Mouse (Mus musculus) megakaryocyte, embryonic 14.5 days (primary cell): Measurements from ENCODE around the gene Omt2a. TPM values are rescaled to one million over a fixed set of nuclear protein-coding genes. Genes with fewer than 3 reads are reported as not detected.
"Not testable (repeated sequence)": the region's sequence is repeated elsewhere in the genome, so short reads cannot be mapped to it uniquely, and the experiment has no call there.

Experiments
- H3K27me3 ChIP-seq: replicated peaks from 2 replicates; pipeline ENCODE3; 2012; ENCODE audit warnings: inconsistent platforms
- H3K36me3 ChIP-seq: replicated peaks from 2 replicates; pipeline ENCODE3; 2012; ENCODE audit warnings: low read length, inconsistent platforms, mixed read lengths
- H3K4me1 ChIP-seq: 2 replicates; pipeline ENCODE4 v1.6.1; 2012; ENCODE audit warnings: inconsistent platforms
- H3K4me3 ChIP-seq: replicated peaks from 2 replicates; pipeline ENCODE3; 2012; ENCODE audit warnings: moderate library complexity, mild to moderate bottlenecking, inconsistent platforms
- H3K9me3 ChIP-seq: 2 replicates; pipeline ENCODE4 v1.6.1; 2012; ENCODE audit warnings: inconsistent platforms
- FLI1 ChIP-seq: IDR thresholded peaks from 2 replicates; pipeline ENCODE4 v1.6.1; 2012; ENCODE audit warnings: low read length, inconsistent platforms, mixed read lengths
- GATA1 ChIP-seq: IDR thresholded peaks from 3 replicates; pipeline ENCODE4 v1.6.1; 2012; ENCODE audit warnings: mixed read lengths, low read length, inconsistent platforms, borderline replicate concordance
- polyA plus RNA-seq: library from polyadenylated mRNA; stranded (reverse); fragments of >175 nt; gene quantifications from 2 replicates; pipeline ENCODE4 v1.2.3, GENCODE M21; 2012; ENCODE audit warnings: low replicate concordance; ENCODE audit not compliant: insufficient read depth

The Omt2a gene
- polyA plus RNA-seq, 1 experiment: not detected

- H3K36me3 ChIP-seq: no peaks in the 10 kb centered on the region
- TF ChIP-seq FLI1: no peak
- TF ChIP-seq GATA1: no peak
- peaks cover 18% of the 10 kb centered on the region for H3K27me3 ChIP-seq
- no peak overlapping the region for H3K4me3 ChIP-seq
- H3K4me1 ChIP-seq: peaks cover 29% of the 10 kb centered on the region
- no peaks in the 10 kb centered on the region for H3K9me3 ChIP-seq
Observed at GRCm38 (mm10) chr9:78347004-78347403, 32.4 kb upstream of the Omt2a start.

- Histone ChIP-seq H3K27me3 (peaks cover 17% of the 10 kb centered on the region), H3K4me1 (peaks cover 26% of the 10 kb centered on the region)
- H3K9me3 ChIP-seq, H3K36me3 ChIP-seq, H3K4me3 ChIP-seq: not testable (repeated sequence)
Observed at GRCm38 (mm10) chr9:78345235-78345634, 30.6 kb upstream of the Omt2a start.

- H3K27me3 ChIP-seq: peaks cover 17% of the 10 kb centered on the region
- not testable (repeated sequence) for H3K4me1 ChIP-seq, H3K4me3 ChIP-seq, H3K9me3 ChIP-seq, H3K36me3 ChIP-seq
Observed at GRCm38 (mm10) chr9:78343055-78343454, 28.5 kb upstream of the Omt2a start.

GRCm38 (mm10) chr9:78342494-78342893 lies 27.9 kb upstream of the Omt2a start:
- not testable (repeated sequence) for H3K9me3 ChIP-seq, H3K4me1 ChIP-seq, H3K36me3 ChIP-seq, H3K4me3 ChIP-seq
- H3K27me3 ChIP-seq: peaks cover 17% of the 10 kb centered on the region

- H3K4me3 ChIP-seq, H3K4me1 ChIP-seq, H3K36me3 ChIP-seq, H3K9me3 ChIP-seq: not testable (repeated sequence)
- H3K27me3 ChIP-seq: peaks cover 13% of the 10 kb centered on the region
Observed at GRCm38 (mm10) chr9:78340324-78340723, 25.7 kb upstream of the Omt2a start.

GRCm38 (mm10) chr9:78337050-78337449 lies 22.5 kb upstream of the Omt2a start:
- H3K36me3 ChIP-seq, H3K4me1 ChIP-seq, H3K27me3 ChIP-seq, H3K9me3 ChIP-seq, H3K4me3 ChIP-seq: not testable (repeated sequence)

GRCm38 (mm10) chr9:78327289-78327688 lies 12.7 kb upstream of the Omt2a start, which contains the start of gene Omt2b:
Omt2b (plus strand) TSS chr9:78327589.
- H3K36me3 ChIP-seq, H3K4me3 ChIP-seq, H3K4me1 ChIP-seq: not testable (repeated sequence)
- Histone ChIP-seq H3K9me3 (peaks cover 11% of the 10 kb centered on the region), H3K27me3 (peaks cover 10% of the 10 kb centered on the region)

- no peaks in the 10 kb centered on the region for H3K36me3 ChIP-seq
- peaks cover 13% of the 10 kb centered on the region for H3K9me3 ChIP-seq
- peaks cover 13% of the 10 kb centered on the region for H3K27me3 ChIP-seq
- peaks cover 3% of the 10 kb centered on the region; the same call in 1 of the 2 replicates for H3K4me1 ChIP-seq
- no peak overlapping the region for H3K4me3 ChIP-seq
- TF ChIP-seq FLI1 (no peak), GATA1 (no peak)
Observed at GRCm38 (mm10) chr9:78319499-78319898, 4.9 kb upstream of the Omt2a start.

- not testable (repeated sequence) for H3K27me3 ChIP-seq, H3K4me1 ChIP-seq, H3K9me3 ChIP-seq, H3K36me3 ChIP-seq, H3K4me3 ChIP-seq
Observed at GRCm38 (mm10) chr9:78308122-78308521, 6.5 kb downstream of the Omt2a start.

GRCm38 (mm10) chr9:78299143-78299542 lies 15.5 kb downstream of the Omt2a start:
- H3K4me1 ChIP-seq: peaks cover 20% of the 10 kb centered on the region

GRCm38 (mm10) chr9:78298232-78298631 lies 16.4 kb downstream of the Omt2a start:
- Histone ChIP-seq H3K9me3 (peaks cover 3% of the 10 kb centered on the region; the same call in 1 of the 2 replicates), H3K4me1 (peaks cover 20% of the 10 kb centered on the region), H3K36me3 (no peaks in the 10 kb centered on the region), H3K27me3 (peaks cover 9% of the 10 kb centered on the region), H3K4me3 (no peak overlapping the region)
- TF ChIP-seq FLI1: no peak
- TF ChIP-seq GATA1: no peak

More at GRCm38 (mm10) chr9:78299143-78299542, 15.5 kb downstream of the Omt2a start:
- not testable (repeated sequence) for H3K36me3 ChIP-seq, H3K9me3 ChIP-seq, H3K27me3 ChIP-seq, H3K4me3 ChIP-seq

- not testable (repeated sequence) for H3K9me3 ChIP-seq, H3K36me3 ChIP-seq, H3K27me3 ChIP-seq, H3K4me3 ChIP-seq
- H3K4me1 ChIP-seq: peaks cover 20% of the 10 kb centered on the region
Observed at GRCm38 (mm10) chr9:78296089-78296488, 18.5 kb downstream of the Omt2a start.

- not testable (repeated sequence) for H3K4me3 ChIP-seq, H3K36me3 ChIP-seq, H3K27me3 ChIP-seq, H3K9me3 ChIP-seq
- peaks cover 18% of the 10 kb centered on the region for H3K4me1 ChIP-seq
Observed at GRCm38 (mm10) chr9:78294781-78295180, 19.8 kb downstream of the Omt2a start.

GRCm38 (mm10) chr9:78293683-78294082 lies 20.9 kb downstream of the Omt2a start:
- not testable (repeated sequence) for H3K4me3 ChIP-seq, H3K9me3 ChIP-seq, H3K36me3 ChIP-seq, H3K27me3 ChIP-seq
- H3K4me1 ChIP-seq: peaks cover 13% of the 10 kb centered on the region

GRCm38 (mm10) chr9:78292462-78292861 lies 22.1 kb downstream of the Omt2a start:
- H3K9me3 ChIP-seq, H3K27me3 ChIP-seq, H3K4me3 ChIP-seq, H3K36me3 ChIP-seq: not testable (repeated sequence)
- H3K4me1 ChIP-seq: peaks cover 13% of the 10 kb centered on the region

GRCm38 (mm10) chr9:78289723-78290122 lies 24.9 kb downstream of the Omt2a start, which contains the start of gene Gm10639:
Gm10639 (plus strand) TSS chr9:78289923.
- not testable (repeated sequence) for H3K4me3 ChIP-seq, H3K9me3 ChIP-seq, H3K27me3 ChIP-seq, H3K4me1 ChIP-seq, H3K36me3 ChIP-seq

- not testable (repeated sequence) for H3K9me3 ChIP-seq, H3K4me3 ChIP-seq, H3K36me3 ChIP-seq, H3K4me1 ChIP-seq, H3K27me3 ChIP-seq
Observed at GRCm38 (mm10) chr9:78289063-78289462, 25.5 kb downstream of the Omt2a start.
